21 mouse cellular contexts compared by ENCODE assay signal in genomic region chr19:50643836-50644235, GRCm38 (mm10). TPM values are rescaled to one million over a fixed set of nuclear protein-coding genes. Genes with fewer than 3 reads are reported as not detected.
DNase-seq lines count a peak whose midpoint lies in the region; ATAC-seq and TF ChIP-seq lines count a peak whose summit lies in the region.
"Had no signal": no experiment of that assay in that cellular context is flagged by ENCODE, and none has a peak within 500 bp of the region (broad histone marks: within the 10 kb centered on the region; RNA-seq: fewer than 3 reads in every experiment).

No protein-coding gene starts in this region.

- no peak for TF ChIP-seq CTCF in midbrain, postnatal 0 days (IDR thresholded peaks at IDR 0.05)

- no peaks in the 10 kb centered on the region for H3K27me3 ChIP-seq in heart, embryonic 10.5 days (ENCODE audit: insufficient read depth, poor library complexity, severe bottlenecking)
- H3K27me3 ChIP-seq in midbrain, postnatal 0 days (ENCODE audit: insufficient read depth, low read length), result no peaks in the 10 kb centered on the region
- no peaks in the 10 kb centered on the region for H3K27me3 ChIP-seq in midbrain, embryonic 16.5 days (ENCODE audit: control insufficient read depth, insufficient read depth, low read depth, low read length)
- no peaks in the 10 kb centered on the region for H3K27me3 ChIP-seq in forebrain, embryonic 11.5 days (ENCODE audit: control insufficient read depth, insufficient read depth, low read length)
- H3K27me3 ChIP-seq: hindbrain, embryonic 15.5 days; intestine, embryonic 15.5 days; limb, embryonic 15.5 days; midbrain, embryonic 12.5 days had no signal

- H3K9ac ChIP-seq in midbrain, postnatal 0 days (replicated peaks; ENCODE audit: low read length, poor library complexity, severe bottlenecking), result no peak overlapping the region
- H3K9ac ChIP-seq in midbrain, embryonic 16.5 days (ENCODE audit: low read depth, low read length), result no peak overlapping the region
- H3K9ac ChIP-seq in forebrain, embryonic 11.5 days (ENCODE audit: low read length), result no peak overlapping the region
- H3K9ac ChIP-seq: hindbrain, embryonic 15.5 days; intestine, embryonic 15.5 days; limb, embryonic 15.5 days; liver, embryonic 14.5 days; lung, embryonic 14.5 days; midbrain, embryonic 12.5 days had no signal

- H3K4me2 ChIP-seq in midbrain, postnatal 0 days (ENCODE audit: low read depth, low read length, poor library complexity, severe bottlenecking), result no peak overlapping the region
- H3K4me2 ChIP-seq in midbrain, embryonic 16.5 days (ENCODE audit: low read length), result no peak overlapping the region
- no peak overlapping the region for H3K4me2 ChIP-seq in forebrain, embryonic 11.5 days (ENCODE audit: low read depth, low read length, severe bottlenecking)
- H3K4me2 ChIP-seq: hindbrain, embryonic 15.5 days; intestine, embryonic 15.5 days; limb, embryonic 15.5 days; lung, embryonic 14.5 days; midbrain, embryonic 12.5 days had no signal

- no peak overlapping the region for H3K27ac ChIP-seq in heart, embryonic 10.5 days
- no peak overlapping the region for H3K27ac ChIP-seq in midbrain, postnatal 0 days (ENCODE audit: low read depth, low read length)
- H3K27ac ChIP-seq in midbrain, embryonic 16.5 days (ENCODE audit: low read length), result no peak overlapping the region
- H3K27ac ChIP-seq in forebrain, embryonic 11.5 days (ENCODE audit: low read depth, low read length), result no peak overlapping the region
- H3K27ac ChIP-seq: gastrocnemius, adult 2 months; hindbrain, embryonic 15.5 days; intestine, embryonic 15.5 days; limb, embryonic 15.5 days; liver, embryonic 14.5 days; midbrain, embryonic 12.5 days had no signal

- no peaks in the 10 kb centered on the region for H3K9me3 ChIP-seq in heart, embryonic 10.5 days
- no peaks in the 10 kb centered on the region for H3K9me3 ChIP-seq in midbrain, postnatal 0 days (ENCODE audit: low read length)
- H3K9me3 ChIP-seq in midbrain, embryonic 16.5 days (replicated peaks; ENCODE audit: control insufficient read depth, low read length, poor library complexity, severe bottlenecking), result no peaks in the 10 kb centered on the region
- no peaks in the 10 kb centered on the region for H3K9me3 ChIP-seq in forebrain, embryonic 11.5 days (ENCODE audit: control insufficient read depth, low read length)
- H3K9me3 ChIP-seq: hindbrain, embryonic 15.5 days; intestine, embryonic 15.5 days; limb, embryonic 15.5 days; midbrain, embryonic 12.5 days had no signal

- peak; percentile 5 for DNase-seq in cerebellum, adult 9-10 months
- DNase-seq in cerebellum, adult 8-10 months, result no peak
- DNase-seq in heart, postnatal 10 days, result peak; percentile 5 to 14
- DNase-seq in heart, embryonic 10.5 days (ENCODE audit: low spot score), result no peak
- peak; percentile 43 for DNase-seq in midbrain, postnatal 0 days (ENCODE audit: low spot score)
- no peak for DNase-seq in forebrain, embryonic 11.5 days (ENCODE audit: low spot score)
- DNase-seq in gastrocnemius, postnatal 36 days, result no peak
- DNase-seq: adrenal gland, postnatal 10 days; gastrocnemius, adult 2 months; kidney, adult 8-10 months; kidney, postnatal 36 days; layer of hippocampus, adult 9-11 months; lung, embryonic 14.5 days had no signal

- no peak overlapping the region for H3K4me3 ChIP-seq in heart, embryonic 10.5 days
- no peak overlapping the region for H3K4me3 ChIP-seq in midbrain, postnatal 0 days (ENCODE audit: low read depth, low read length)
- no peak overlapping the region for H3K4me3 ChIP-seq in midbrain, embryonic 16.5 days (ENCODE audit: low read depth, low read length)
- H3K4me3 ChIP-seq in forebrain, embryonic 11.5 days (ENCODE audit: low read depth, low read length), result no peak overlapping the region
- H3K4me3 ChIP-seq: gastrocnemius, adult 2 months; hindbrain, embryonic 15.5 days; intestine, embryonic 15.5 days; limb, embryonic 15.5 days; midbrain, embryonic 12.5 days had no signal

- ATAC-seq in midbrain, postnatal 0 days (ENCODE audit: low FRiP score), result no peak
- no peak for ATAC-seq in midbrain, embryonic 16.5 days
- ATAC-seq in forebrain, embryonic 11.5 days (replicated peaks; ENCODE audit: low FRiP score), result no peak
- ATAC-seq: forebrain, embryonic 14.5 days; intestine, embryonic 15.5 days had no signal

- no peaks in the 10 kb centered on the region for H3K36me3 ChIP-seq in heart, embryonic 10.5 days
- H3K36me3 ChIP-seq in midbrain, postnatal 0 days (ENCODE audit: insufficient read depth, low read length), result no peaks in the 10 kb centered on the region
- H3K36me3 ChIP-seq in midbrain, embryonic 16.5 days (ENCODE audit: control insufficient read depth, insufficient read depth, low read length), result no peaks in the 10 kb centered on the region
- no peaks in the 10 kb centered on the region for H3K36me3 ChIP-seq in forebrain, embryonic 11.5 days (ENCODE audit: control insufficient read depth, insufficient read depth, low read length)
- H3K36me3 ChIP-seq: hindbrain, embryonic 15.5 days; intestine, embryonic 15.5 days; limb, embryonic 15.5 days; midbrain, embryonic 12.5 days had no signal

- WGBS in heart, embryonic 10.5 days, result 72% methylated on average over 1 of the region's 1 CpGs
- WGBS in midbrain, postnatal 0 days, result 47% methylated on average over 1 of the region's 1 CpGs
- 52% methylated on average over 1 of the region's 1 CpGs for WGBS in midbrain, embryonic 16.5 days
- 71% methylated on average over 1 of the region's 1 CpGs for WGBS in forebrain, embryonic 11.5 days

- H3K4me1 ChIP-seq in heart, embryonic 10.5 days, result no peaks in the 10 kb centered on the region
- peaks cover 4% of the 10 kb centered on the region; the same call in 1 of the 2 replicates for H3K4me1 ChIP-seq in midbrain, postnatal 0 days (ENCODE audit: insufficient read depth, low read length)
- H3K4me1 ChIP-seq in midbrain, embryonic 16.5 days (ENCODE audit: control insufficient read depth, insufficient read depth, low read length), result peaks cover 8% of the 10 kb centered on the region
- H3K4me1 ChIP-seq in forebrain, embryonic 11.5 days (replicated peaks; ENCODE audit: control insufficient read depth, insufficient read depth, low read length), result 0 out of 2 replicates have a peak, but pooled peaks cover 2% of the 10 kb centered on the region
- H3K4me1 ChIP-seq: intestine, embryonic 15.5 days; limb, embryonic 15.5 days had no signal

- intact Hi-C loops in heart, postnatal 10 days (cut with DNase I), result no loop called here
- intact Hi-C loops in gastrocnemius, postnatal 36 days (cut with DNase I), result no loop called here

RNA-seq across cellular contexts. Expression of gene Sorcs1, which starts 34.6 kb away (rescaled TPM):
- total RNA-seq in heart, postnatal 10 days (2021), result under 1 TPM; 0.60 to 0.74 TPM
- polyA plus RNA-seq in heart, embryonic 10.5 days (2016; fragmentation: Nextera tagmentation; extraction: Ambion mirVana), result 1.8 and 2.3 TPM in 2 replicates
- 29.2 and 32.8 TPM in 2 replicates for total RNA-seq in midbrain, postnatal 0 days (2014; rRNA removed)
- 13.8 and 15.0 TPM in 2 replicates for polyA plus RNA-seq in midbrain, postnatal 0 days (2015; fragmentation: Nextera tagmentation; extraction: Ambion mirVana)
- 17.0 and 17.8 TPM in 2 replicates for polyA plus RNA-seq in midbrain, embryonic 16.5 days (2015; fragmentation: Nextera tagmentation; extraction: Ambion mirVana)
- polyA plus RNA-seq in forebrain, embryonic 11.5 days (2014; fragmentation: Nextera tagmentation; extraction: Ambion mirVana), result 3.8 and 5.1 TPM in 2 replicates
- total RNA-seq in gastrocnemius, postnatal 36 days (2021), result 1 to 10 TPM in 1 of 2 experiments, under 1 TPM in 1; 0.74 to 1.6 TPM
- total RNA-seq: megakaryocyte, adult 5-6 weeks had no signal

Comparison
In these comparisons a context has a peak if more than half of its experiments do, and no peak if none do; other contexts are left out.
1. DNase-seq: peak in cerebellum, adult 9-10 months (single experiment), heart, postnatal 10 days (2 of 2) and midbrain, postnatal 0 days (single experiment); none in cerebellum, adult 8-10 months (single experiment), heart, embryonic 10.5 days (single experiment), forebrain, embryonic 11.5 days (single experiment) and gastrocnemius, postnatal 36 days (0 of 2).